Mouse (Mus musculus) CH12.LX (cell line): Measurements from ENCODE around the gene Fam229a.

Experiments used
- CTCF ChIP-seq, 2 experiments: IDR thresholded peaks in 1 of 2; conservative IDR thresholded peaks in 1 of 2; 2 replicates each; pipeline ENCODE4 v1.5.1; 2011 to 2012; ENCODE audit warnings: low read depth in 2 of 2, low read length in 2 of 2, improper control_type of control experiment in 1 of 2, inconsistent platforms in 1 of 2, mild to moderate bottlenecking in 1 of 2, moderate library complexity in 1 of 2
- MAX ChIP-seq: IDR thresholded peaks from 2 replicates; pipeline ENCODE4 v1.6.1; 2011; ENCODE audit warnings: low read length, improper control_type of control experiment
- MEF2A ChIP-seq: IDR thresholded peaks from 2 replicates; pipeline ENCODE4 v1.6.1; 2014; ENCODE audit warnings: low read depth, mild to moderate bottlenecking, inconsistent platforms, low read length, improper control_type of control experiment, borderline replicate concordance
- NELFE ChIP-seq: IDR thresholded peaks from 2 replicates; pipeline ENCODE4 v1.6.1; 2011; ENCODE audit warnings: low read depth, low read length, improper control_type of control experiment
- RCOR1 ChIP-seq: conservative IDR thresholded peaks from 2 replicates; pipeline ENCODE4 v1.6.1; 2012; ENCODE audit warnings: low read depth, mild to moderate bottlenecking, inconsistent platforms, low read length, improper control_type of control experiment
- TBP ChIP-seq: conservative IDR thresholded peaks from 2 replicates; pipeline ENCODE4 v1.6.1; 2011; ENCODE audit warnings: low read depth, low read length, improper control_type of control experiment
- USF1 ChIP-seq: IDR thresholded peaks from 2 replicates; pipeline ENCODE4 v1.6.1; 2014; ENCODE audit warnings: low read depth, mild to moderate bottlenecking, inconsistent platforms, low read length, improper control_type of control experiment
- ZKSCAN1 ChIP-seq: IDR thresholded peaks from 2 replicates; pipeline ENCODE4 v1.6.1; 2012; ENCODE audit warnings: low read depth, inconsistent platforms, low read length, improper control_type of control experiment, borderline replicate concordance

DNA sequence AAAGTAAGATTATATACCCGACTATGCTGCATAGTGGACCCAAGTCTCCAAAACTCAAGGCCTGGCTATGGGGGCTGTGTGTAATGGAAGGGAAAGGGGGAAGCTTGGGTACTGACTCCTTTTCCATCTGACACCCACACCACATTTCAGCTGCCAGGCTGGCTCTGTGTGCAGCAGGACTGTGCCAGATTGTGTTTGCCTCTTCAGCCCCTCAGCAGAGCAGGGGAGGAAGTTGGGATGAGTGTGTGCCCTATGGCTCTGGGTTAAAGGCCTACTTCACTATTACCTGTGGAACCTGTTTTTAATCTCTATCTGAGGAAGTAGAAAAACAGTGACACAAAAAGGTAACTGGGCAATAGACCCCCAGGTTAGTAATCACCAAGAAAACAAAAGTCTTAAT is 9.9 kb upstream of the Fam229a start:
- no peak for TF ChIP-seq CTCF (conservative IDR thresholded peaks at IDR 0.05 in 1 of 2, IDR thresholded peaks at IDR 0.05 in 1 of 2; ENCODE audit: low read depth in 2 of 2, low read length in 2 of 2)
- TF ChIP-seq MAX, result no peak
- no peak for TF ChIP-seq RCOR1
- TF ChIP-seq ZKSCAN1, result no peak
- no peak for TF ChIP-seq MEF2A
- TF ChIP-seq USF1, result no peak
- no peak for TF ChIP-seq TBP
- TF ChIP-seq NELFE, result no peak
